Mouse (Mus musculus) bone marrow macrophage, adult 2 months (primary cell): ENCODE results near the gene Npas4.

Experiments used
- CTCF ChIP-seq: IDR thresholded peaks from 2 replicates; pipeline ENCODE4 v1.5.1; 2012; ENCODE audit warnings: low read depth, mild to moderate bottlenecking, low read length, moderate library complexity
- POLR2A ChIP-seq: IDR thresholded peaks from 2 replicates; pipeline ENCODE4 v1.6.1; 2012; ENCODE audit warnings: mild to moderate bottlenecking, low read depth, low read length, borderline replicate concordance

DNA sequence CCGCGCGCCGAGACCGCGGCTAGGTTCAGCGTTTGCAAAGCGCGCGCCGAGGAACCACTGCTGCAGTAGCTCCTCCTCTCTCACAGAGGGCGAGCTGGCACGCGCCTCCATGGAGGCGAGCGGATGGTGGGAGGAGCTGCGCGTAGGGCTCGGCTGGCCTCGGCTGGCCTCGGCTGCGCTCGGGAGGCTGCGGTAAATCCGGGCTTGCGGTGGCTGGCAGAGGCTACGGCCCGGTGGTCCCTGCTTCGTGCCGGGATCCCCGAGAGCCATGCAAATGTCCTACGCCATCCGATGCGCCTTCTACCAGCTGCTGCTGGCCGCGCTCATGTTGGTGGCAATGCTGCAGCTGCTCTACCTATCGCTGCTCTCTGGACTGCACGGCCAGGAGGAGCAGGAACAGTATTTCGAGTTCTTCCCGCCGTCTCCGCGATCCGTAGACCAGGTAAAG lies 48.6 kb upstream of the Npas4 start, which contains the start of the genes B4gat1 and AC124502.3:
- TF ChIP-seq CTCF (no peak), POLR2A (no peak)
